Mouse (Mus musculus): ENCODE data around the gene Dync2li1.

Gene Dync2li1

DNA sequence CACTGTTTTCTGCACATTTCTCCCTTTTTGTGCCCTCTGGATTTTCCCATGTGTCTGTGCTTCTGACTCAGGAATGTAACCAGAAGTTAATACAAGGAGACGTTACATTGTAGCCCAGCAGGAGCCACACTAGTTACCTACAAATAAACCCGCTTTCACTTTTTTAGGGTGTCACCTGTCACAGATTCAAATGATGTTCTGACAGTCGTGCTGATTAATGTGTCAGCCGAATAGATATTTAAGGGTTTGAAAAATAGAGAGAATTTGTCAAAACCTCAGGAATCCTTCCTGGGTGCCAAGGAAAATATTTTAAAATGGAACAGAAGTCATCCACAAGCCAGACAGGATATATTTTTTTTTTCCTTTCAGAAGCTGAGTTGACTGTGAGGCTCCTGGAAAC, 59.0 kb downstream of the Dync2li1 start:
- no peak for DNase-seq (ENCODE audit: low spot score)

DNA sequence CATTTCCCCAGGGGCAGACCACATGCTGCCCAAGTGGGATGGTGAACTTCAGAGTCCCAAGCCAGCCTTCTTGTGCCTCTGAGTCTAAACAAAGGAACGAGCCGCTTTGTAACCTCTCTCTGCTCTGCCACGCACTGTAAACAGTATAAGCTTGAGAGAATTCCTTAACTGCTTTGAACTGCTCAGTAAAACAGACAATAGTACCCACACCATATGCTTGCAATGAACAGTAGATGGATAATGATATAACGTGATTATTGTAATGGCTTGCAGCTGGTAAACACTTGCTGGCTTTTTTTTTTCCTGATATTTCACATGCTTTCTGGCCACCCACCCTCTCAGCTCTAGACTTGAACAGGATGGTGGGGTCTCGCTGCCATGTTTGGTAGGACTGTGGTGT, 61.7 kb downstream of the Dync2li1 start:
- DNase-seq (ENCODE audit: low spot score) = no peak

DNA sequence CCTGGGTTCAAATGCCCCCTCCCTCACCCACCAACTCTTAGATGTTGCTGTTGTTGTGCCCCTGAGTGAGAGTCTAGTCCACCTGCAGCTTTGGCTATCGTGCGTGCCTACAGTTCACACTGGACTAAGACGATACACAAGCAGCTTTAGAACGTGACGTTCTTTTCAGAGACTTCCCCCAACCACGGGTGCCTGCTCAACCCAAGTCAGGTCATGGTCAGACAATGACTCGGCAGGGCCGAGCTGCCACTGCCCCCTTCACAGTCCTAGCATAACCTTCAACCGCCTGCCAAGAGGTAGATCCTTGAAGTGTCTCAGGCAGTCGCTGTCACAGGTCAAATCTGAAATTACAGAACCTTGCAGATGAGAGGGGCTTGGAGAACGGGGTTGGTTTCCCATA, 62.5 kb downstream of the Dync2li1 start:
- DNase-seq (ENCODE audit: low spot score) = no peak

DNA sequence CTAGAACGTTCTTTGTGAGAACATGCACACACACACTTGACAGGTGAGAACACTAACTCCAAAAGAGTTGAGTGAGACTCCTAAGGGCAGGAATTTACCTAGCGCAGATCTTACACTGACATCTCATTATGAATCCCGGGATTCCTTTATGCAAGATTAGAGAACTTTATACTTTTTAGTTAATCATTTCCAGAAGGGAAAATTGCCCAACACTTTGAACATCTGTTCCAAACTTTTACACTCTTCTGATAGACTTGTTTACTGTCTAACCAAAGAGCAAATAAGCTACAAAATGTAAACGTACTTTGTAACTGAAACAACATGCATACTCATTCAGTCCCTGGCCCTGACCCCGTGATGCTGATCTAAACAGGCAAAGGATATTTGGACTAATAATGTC, 63.0 kb downstream of the Dync2li1 start:
- no peak for DNase-seq (ENCODE audit: low spot score)

DNA sequence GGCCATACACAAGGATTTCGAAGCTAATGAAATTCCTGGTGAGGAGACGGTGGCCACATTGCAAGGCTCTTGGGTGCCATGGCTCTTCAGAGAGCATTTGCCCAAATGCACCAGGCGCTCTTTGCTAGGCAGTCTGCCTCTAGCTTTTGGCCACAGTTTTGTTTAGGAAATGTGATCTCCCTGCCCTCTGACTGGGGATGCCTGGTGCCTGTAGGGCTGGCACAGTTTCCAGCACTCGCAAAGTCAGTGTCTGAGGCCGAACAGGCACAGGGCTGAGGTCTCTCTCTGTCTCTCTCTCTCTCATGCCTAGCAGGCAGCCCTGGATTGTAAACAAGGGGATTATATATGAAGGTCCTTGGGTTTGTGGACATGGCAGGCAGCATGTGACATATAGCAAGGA, 63.8 kb downstream of the Dync2li1 start:
- no peak for DNase-seq (ENCODE audit: low spot score)

DNA sequence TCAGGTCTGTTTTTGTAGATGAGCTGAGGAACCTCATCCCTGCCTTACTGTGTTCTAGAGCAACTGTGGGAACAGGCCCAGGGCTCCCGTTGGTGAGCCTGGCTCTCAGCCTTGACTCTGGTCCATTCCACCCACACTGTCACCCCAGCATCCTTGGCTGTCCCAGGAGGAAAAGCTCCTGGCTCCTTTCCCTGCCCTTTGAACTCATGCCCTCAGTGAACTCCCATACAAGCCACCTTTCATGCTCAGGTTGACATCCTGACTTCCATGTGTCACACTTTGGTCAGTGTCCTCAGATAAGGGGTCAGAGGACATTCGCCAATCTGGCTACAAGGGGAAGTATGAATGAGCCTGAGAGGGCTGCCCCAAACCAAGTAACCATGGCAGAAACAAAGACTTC, 67.4 kb downstream of the Dync2li1 start:
- DNase-seq (ENCODE audit: low spot score) = no peak

DNA sequence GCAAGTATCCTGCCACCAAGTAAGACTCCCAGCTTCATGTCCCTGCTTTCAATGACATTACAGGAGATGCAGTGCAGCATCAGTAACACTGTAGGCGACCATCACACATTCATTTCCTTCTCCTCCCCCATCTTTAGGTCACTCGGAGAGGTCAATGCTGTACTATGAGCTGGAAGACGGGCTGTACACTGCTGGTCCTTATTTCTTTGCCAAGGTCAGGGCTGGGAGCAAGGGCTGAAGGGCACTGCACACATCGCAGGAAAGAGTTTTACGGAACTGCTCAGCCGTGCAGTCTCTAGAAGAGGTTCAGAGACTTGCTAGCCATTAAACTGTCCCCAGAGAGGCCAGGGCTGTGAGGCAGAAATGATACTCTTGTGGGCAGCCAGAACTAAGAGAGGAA, 70.2 kb downstream of the Dync2li1 start:
- no peak for DNase-seq (ENCODE audit: low spot score)

DNA sequence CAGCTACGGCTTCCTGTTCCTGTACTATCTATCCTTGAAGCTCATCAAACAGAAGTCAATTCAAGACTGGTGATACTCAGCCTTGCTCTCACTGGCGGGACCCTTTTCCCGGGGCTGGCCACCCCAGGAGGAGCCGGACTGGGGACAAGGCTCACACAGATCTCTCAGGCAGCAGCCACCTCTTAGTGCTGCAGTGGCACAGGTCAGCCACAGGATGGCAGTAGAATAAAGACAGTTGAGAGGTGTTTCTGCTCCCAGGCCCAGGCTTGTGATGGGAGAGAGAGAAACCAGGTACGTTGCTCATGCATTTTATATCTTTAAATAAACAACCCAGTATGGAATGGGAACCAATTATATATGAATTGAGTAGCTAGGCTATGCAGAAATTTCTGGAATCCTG, 72.4 kb downstream of the Dync2li1 start:
- DNase-seq (ENCODE audit: low spot score) = peak; percentile 52
